Mouse (Mus musculus): ENCODE data around the gene Cpt2.

Gene Cpt2

GRCm38 (mm10) chr4:107923145-107923802 is at the start of gene Cpt2:
Gene Cpt2 (minus strand): TSS chr4:107923610.
- peak; percentile 43 to 83 for DNase-seq (ENCODE audit: low spot score in 2 of 2)

GRCm38 (mm10) chr4:107971162-107971561 is 47.8 kb upstream of the Cpt2 start:
- no peak for DNase-seq (ENCODE audit: low spot score in 2 of 2)

GRCm38 (mm10) chr4:107969781-107970180 is 46.4 kb upstream of the Cpt2 start:
- DNase-seq (ENCODE audit: low spot score in 2 of 2), result no peak

- DNase-seq (ENCODE audit: low spot score in 2 of 2), result no peak
Measured at GRCm38 (mm10) chr4:107967966-107968682, 44.7 kb upstream of the Cpt2 start, which contains the start of gene Slc1a7. Gene Slc1a7 (plus strand): TSS chr4:107968332.

- DNase-seq (ENCODE audit: low spot score in 2 of 2), result no peak
Measured at GRCm38 (mm10) chr4:107966416-107967109, 43.2 kb upstream of the Cpt2 start.

GRCm38 (mm10) chr4:107962792-107963191 is 39.4 kb upstream of the Cpt2 start:
- DNase-seq (ENCODE audit: low spot score in 2 of 2), result no peak

- no peak for DNase-seq (ENCODE audit: low spot score in 2 of 2)
Measured at GRCm38 (mm10) chr4:107962044-107962732, 38.8 kb upstream of the Cpt2 start.

GRCm38 (mm10) chr4:107958487-107958886 is 35.1 kb upstream of the Cpt2 start:
- no peak for DNase-seq (ENCODE audit: low spot score in 2 of 2)

- DNase-seq (ENCODE audit: low spot score in 2 of 2), result no peak
Measured at GRCm38 (mm10) chr4:107955691-107956090, 32.3 kb upstream of the Cpt2 start.

GRCm38 (mm10) chr4:107952845-107953244 is 29.4 kb upstream of the Cpt2 start:
- no peak for DNase-seq (ENCODE audit: low spot score in 2 of 2)

- no peak for DNase-seq (ENCODE audit: low spot score in 2 of 2)
Measured at GRCm38 (mm10) chr4:107949918-107950317, 26.5 kb upstream of the Cpt2 start.

GRCm38 (mm10) chr4:107944141-107944540 is 20.7 kb upstream of the Cpt2 start:
- no peak for DNase-seq (ENCODE audit: low spot score in 2 of 2)

GRCm38 (mm10) chr4:107942741-107943140 is 19.3 kb upstream of the Cpt2 start:
- no peak for DNase-seq (ENCODE audit: low spot score in 2 of 2)

GRCm38 (mm10) chr4:107938124-107938523 is 14.7 kb upstream of the Cpt2 start:
- no peak for DNase-seq (ENCODE audit: low spot score in 2 of 2)

- DNase-seq (ENCODE audit: low spot score in 2 of 2), result peak; percentile 50 to 70
Measured at GRCm38 (mm10) chr4:107937338-107937737, 13.9 kb upstream of the Cpt2 start.

GRCm38 (mm10) chr4:107935254-107935653 is 11.8 kb upstream of the Cpt2 start:
- DNase-seq (ENCODE audit: low spot score in 2 of 2), result no peak

- DNase-seq (ENCODE audit: low spot score in 2 of 2), result no peak
Measured at GRCm38 (mm10) chr4:107933239-107933638, 9.8 kb upstream of the Cpt2 start.

- DNase-seq (ENCODE audit: low spot score in 2 of 2), result no peak
Measured at GRCm38 (mm10) chr4:107931453-107931852, 8.0 kb upstream of the Cpt2 start.

GRCm38 (mm10) chr4:107928726-107929125 is 5.3 kb upstream of the Cpt2 start:
- no peak for DNase-seq (ENCODE audit: low spot score in 2 of 2)

GRCm38 (mm10) chr4:107928269-107928668 is 4.9 kb upstream of the Cpt2 start:
- no peak for DNase-seq (ENCODE audit: low spot score in 2 of 2)

- DNase-seq (ENCODE audit: low spot score in 2 of 2), result no peak
Measured at GRCm38 (mm10) chr4:107923803-107924194, 389 bp upstream of the Cpt2 start.

- DNase-seq (ENCODE audit: low spot score in 2 of 2), result no peak
Measured at GRCm38 (mm10) chr4:107921952-107922351, 1.5 kb downstream of the Cpt2 start.
